Mouse (Mus musculus) cerebellum, adult 2 months (tissue): Measurements from ENCODE around the gene Vnn1. TPM values are rescaled to one million over a fixed set of nuclear protein-coding genes. Genes with fewer than 3 reads are reported as not detected.

Experiments used
- DNase-seq, 2 experiments: peaks; one replicate each; pipeline ENCODE4 v3.0.0; 2021
- H3K27ac ChIP-seq: fragments of 200-500 bp; 2 replicates; pipeline ENCODE4 v1.5.1; 2012; ENCODE audit warnings: low read length, control low read depth, inconsistent platforms; ENCODE audit not compliant: insufficient read depth
- H3K27me3 ChIP-seq: fragments of 200-500 bp; 2 replicates; pipeline ENCODE4 v1.6.1; 2012; ENCODE audit warnings: inconsistent platforms, mild to moderate bottlenecking, low read length, moderate library complexity; ENCODE audit not compliant: control insufficient read depth, insufficient read depth
- H3K4me1 ChIP-seq: fragments of 200-500 bp; 2 replicates; pipeline ENCODE4 v1.6.1; 2011; ENCODE audit warnings: low read length; ENCODE audit not compliant: control insufficient read depth, insufficient read depth
- H3K4me3 ChIP-seq: fragments of 200-500 bp; replicated peaks from 2 replicates; pipeline ENCODE3; 2011; ENCODE audit warnings: mild to moderate bottlenecking, low read depth, low read length, control low read depth; ENCODE audit not compliant: insufficient read depth
- CTCF ChIP-seq: fragments of 200-500 bp; IDR thresholded peaks from 2 replicates; pipeline ENCODE4 v1.5.1; 2011; ENCODE audit warnings: low read depth, mild to moderate bottlenecking, control low read depth, low read length, moderate library complexity, borderline replicate concordance; ENCODE audit not compliant: insufficient read depth
- POLR2A ChIP-seq: fragments of 200-500 bp; IDR thresholded peaks from 2 replicates; pipeline ENCODE4 v1.6.1; 2011; ENCODE audit warnings: low read length, control low read depth, borderline replicate concordance; ENCODE audit not compliant: insufficient read depth
- WGBS: fragments of 180-500 bp; shearing (Covaris S2); methylation state at CpG from one replicate; pipeline ENCODE4 v1.1.7; 2018; 5-methylcytosine and 5-hydroxymethylcytosine counted together
- polyA plus RNA-seq: library from polyadenylated mRNA; depleted of rRNA; stranded (reverse); fragments of >200 nt; gene quantifications from 2 replicates; pipeline ENCODE4 v1.2.3, GENCODE M21; 2012; rRNA removed

The Vnn1 gene
- polyA plus RNA-seq, result 0.05 and 0.11 TPM in 2 replicates

DNA sequence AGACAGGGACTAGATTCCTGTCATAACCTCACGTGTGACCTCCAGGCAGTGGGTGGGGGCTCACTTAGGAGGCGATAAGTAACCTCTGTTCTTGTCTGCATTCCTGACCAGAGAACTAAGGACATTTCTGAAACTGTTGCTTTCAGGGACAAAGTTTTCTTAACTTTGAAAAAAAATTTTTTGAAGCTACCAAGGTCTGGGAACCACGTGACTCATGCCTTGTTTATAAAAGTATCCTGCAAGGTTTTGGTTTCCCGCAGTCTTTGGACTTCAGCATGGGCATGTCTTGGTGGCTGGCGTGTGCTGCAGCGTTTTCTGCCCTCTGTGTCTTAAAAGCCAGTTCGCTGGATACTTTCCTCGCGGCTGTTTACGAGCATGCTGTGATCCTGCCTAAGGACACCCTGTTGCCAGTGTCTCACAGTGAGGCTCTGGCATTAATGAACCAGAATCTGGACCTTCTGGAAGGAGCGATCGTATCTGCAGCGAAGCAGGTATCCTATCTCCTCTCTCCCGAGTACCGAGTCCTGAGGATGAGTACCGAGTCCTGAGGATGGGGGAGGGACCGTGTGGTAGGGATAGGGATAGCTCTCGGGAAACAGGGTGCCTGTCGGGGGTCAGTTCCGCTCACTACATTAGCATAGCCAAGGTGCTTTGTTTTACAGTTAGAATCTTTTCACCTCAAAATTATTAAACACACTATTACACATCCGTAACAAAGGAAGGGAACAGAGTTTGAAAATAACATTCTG lies at the start of gene Vnn1:
TSS of gene Vnn1 (plus strand) at position 88 of the 749 bp plus-strand sequence.
- DNase-seq, result peak in 1 of 2 experiments; percentile 7
- WGBS, result 24% methylated on average over 21 of the region's 21 CpGs

DNA sequence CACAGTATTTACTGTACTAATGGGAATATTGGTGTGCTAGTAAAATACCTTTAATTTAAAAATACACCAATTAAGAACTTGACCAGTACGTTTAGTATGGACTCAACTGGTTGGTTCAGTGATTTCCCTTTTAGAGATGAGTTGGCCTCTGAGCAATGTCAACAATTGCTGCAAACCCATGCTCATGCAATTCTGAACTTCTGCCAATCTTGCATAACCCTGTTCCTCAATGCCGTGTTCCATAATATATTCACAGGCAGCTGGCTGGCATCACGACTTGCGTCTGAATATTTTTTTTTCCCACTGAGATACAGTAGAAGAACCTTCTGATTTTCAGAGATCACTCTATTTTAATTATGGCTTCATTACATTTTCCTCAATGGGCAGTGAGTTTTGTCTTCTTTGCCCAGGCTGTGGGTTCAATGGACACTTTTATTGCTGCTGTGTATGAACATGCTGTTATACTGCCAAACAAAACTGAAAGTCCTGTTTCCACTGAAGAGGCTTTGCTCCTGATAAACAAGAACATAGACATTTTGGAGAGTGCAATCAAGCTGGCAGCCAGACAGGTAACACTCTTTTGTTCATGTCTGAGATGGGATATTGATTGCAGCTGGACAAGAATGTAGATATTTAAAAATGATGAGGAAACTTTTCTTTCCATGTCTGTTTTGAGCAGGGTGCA lies 43.1 kb upstream of the Vnn1 start, which contains the start of gene Vnn3:
TSS of gene Vnn3 (plus strand) at position 235 of the 685 bp plus-strand sequence.
- no peak for TF ChIP-seq POLR2A
- no peak for TF ChIP-seq CTCF
- Histone ChIP-seq H3K4me3 (no peak within 1 kb of the TSS), H3K27ac (no peak within 1 kb of the TSS), H3K4me1 (no peaks in the 10 kb centered on the region), H3K27me3 (no peaks in the 10 kb centered on the region)
- WGBS, result 18% methylated on average over 4 of the region's 4 CpGs
- no peak for DNase-seq

More for the DNA sequence above, at the start of gene Vnn1:
- Histone ChIP-seq H3K27ac (no peak within 1 kb of the TSS), H3K27me3 (no peaks in the 10 kb centered on the region), H3K4me1 (no peaks in the 10 kb centered on the region), H3K4me3 (peak within 1 kb of the TSS; percentile 0)
- TF ChIP-seq CTCF, result no peak

DNA sequence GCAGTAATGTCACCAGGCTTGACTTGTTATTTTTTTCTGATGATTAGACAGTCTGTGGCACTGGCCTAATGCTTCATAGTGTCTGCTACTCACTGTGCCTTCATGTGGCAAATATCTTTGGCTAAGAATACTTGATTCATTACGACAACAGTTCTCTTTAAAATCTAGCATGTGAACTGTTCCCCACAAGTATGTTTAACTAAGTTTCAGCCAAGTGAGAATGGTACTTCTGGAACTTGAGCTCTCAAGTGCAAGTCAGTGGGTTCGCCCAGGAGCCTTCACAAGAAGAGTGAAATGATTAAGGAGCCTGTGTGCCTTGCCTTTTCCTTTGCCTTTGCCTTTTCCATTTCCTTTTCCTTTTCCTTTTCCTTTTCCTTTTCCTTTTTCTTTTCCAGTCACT lies 42.4 kb upstream of the Vnn1 start:
- H3K4me3 ChIP-seq, result no peak overlapping the region
- no peak for DNase-seq
- H3K4me1 ChIP-seq, result no peaks in the 10 kb centered on the region
- 55% methylated on average over 2 of the region's 2 CpGs for WGBS
- no peak overlapping the region for H3K27ac ChIP-seq
- no peaks in the 10 kb centered on the region for H3K27me3 ChIP-seq
- TF ChIP-seq CTCF (no peak), POLR2A (no peak)

DNA sequence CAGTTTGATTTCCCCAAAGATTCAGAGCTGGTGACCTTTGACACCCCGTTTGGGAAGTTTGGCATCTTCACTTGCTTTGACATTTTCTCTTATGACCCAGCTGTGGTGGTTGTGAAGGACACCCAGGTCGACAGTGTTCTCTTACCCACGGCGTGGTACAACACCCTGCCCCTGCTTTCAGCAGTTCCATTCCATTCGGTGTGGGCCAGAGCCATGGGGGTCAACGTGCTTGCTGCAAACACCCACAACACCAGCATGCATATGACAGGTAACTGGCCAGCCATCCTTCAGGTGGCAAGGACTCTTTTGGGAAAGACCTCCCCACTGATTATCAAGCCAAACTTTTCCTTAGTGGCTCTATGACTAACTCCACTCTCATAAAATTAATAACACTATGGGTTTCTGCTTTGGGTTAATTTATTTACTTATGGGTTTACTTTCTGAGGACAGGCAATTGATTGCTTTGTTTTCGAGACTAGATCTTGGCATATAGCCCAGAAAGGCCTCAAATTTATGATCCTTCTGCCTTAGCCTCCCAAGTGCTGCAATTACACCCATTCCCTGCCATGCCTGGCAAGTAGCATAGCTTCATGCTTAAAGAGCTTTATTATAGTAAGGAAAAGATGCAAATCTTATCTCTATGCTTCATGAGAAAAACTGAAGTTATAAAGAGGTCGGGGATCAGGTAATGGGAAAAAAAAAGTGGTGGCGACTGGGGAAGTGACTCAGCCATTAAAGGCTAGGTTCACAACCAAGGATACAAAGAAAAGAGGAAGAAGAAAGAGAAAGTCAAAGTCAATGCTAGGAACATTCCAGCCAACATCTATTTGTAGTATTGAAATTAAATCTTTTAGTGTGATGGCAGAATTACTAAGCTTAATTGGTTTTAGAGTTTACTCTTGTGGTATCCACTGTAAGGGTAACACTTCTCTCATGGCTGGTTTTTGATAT lies 29.9 kb upstream of the Vnn1 start:
- Histone ChIP-seq H3K4me3 (no peak overlapping the region), H3K27ac (no peak overlapping the region), H3K4me1 (no peaks in the 10 kb centered on the region), H3K27me3 (no peaks in the 10 kb centered on the region)
- 77% methylated on average over 9 of the region's 9 CpGs for WGBS
- TF ChIP-seq CTCF (no peak), POLR2A (no peak)
- DNase-seq, result no peak

GRCm38 (mm10) chr10:23880695-23881094 lies 13.8 kb upstream of the Vnn1 start:
- no peak for DNase-seq
- Histone ChIP-seq H3K4me3 (no peak overlapping the region), H3K27me3 (no peaks in the 10 kb centered on the region), H3K27ac (no peak overlapping the region), H3K4me1 (no peaks in the 10 kb centered on the region)
- TF ChIP-seq CTCF (peak; percentile 25; the same call in 1 of the 2 replicates), POLR2A (no peak)
- WGBS, result 87% methylated on average over 6 of the region's 6 CpGs

- no peak overlapping the region for H3K27ac ChIP-seq
- DNase-seq, result no peak
- no peaks in the 10 kb centered on the region for H3K27me3 ChIP-seq
- no peaks in the 10 kb centered on the region for H3K4me1 ChIP-seq
- TF ChIP-seq POLR2A (no peak), CTCF (no peak)
- WGBS, result 98% methylated on average over 1 of the region's 1 CpGs
- no peak overlapping the region for H3K4me3 ChIP-seq
Observed at GRCm38 (mm10) chr10:23884910-23885309, 9.6 kb upstream of the Vnn1 start.

DNA sequence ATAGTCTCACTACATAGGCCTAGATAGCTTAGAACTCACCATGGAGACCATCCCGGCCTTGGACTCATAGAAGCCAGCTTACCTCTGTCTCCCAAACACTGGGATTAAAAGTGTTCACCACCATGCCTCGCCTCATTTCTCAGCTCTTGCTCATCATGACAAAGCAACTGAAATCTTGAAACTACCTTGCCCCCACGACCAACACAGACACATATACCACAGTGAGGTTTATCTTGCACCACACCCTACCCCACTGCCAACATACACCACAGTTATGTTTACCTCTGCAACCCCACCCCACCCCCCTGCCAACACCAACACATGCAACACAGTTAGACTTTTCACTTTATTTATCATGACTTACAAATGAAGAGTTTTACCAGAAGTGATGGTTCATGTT lies 8.4 kb upstream of the Vnn1 start:
- no peak for DNase-seq
- 80% methylated on average over 3 of the region's 3 CpGs for WGBS
- Histone ChIP-seq H3K4me1 (no peaks in the 10 kb centered on the region), H3K4me3 (no peak overlapping the region), H3K27me3 (no peaks in the 10 kb centered on the region), H3K27ac (no peak overlapping the region)
- TF ChIP-seq CTCF, result no peak
- TF ChIP-seq POLR2A, result no peak
